Mouse (Mus musculus): ENCODE measurements around the gene Ing3. TPM values are rescaled to one million over a fixed set of nuclear protein-coding genes. Genes with fewer than 3 reads are reported as not detected.

The Ing3 gene
- polyA plus RNA-seq, 1 experiment from 2014 or later, result 43.7 TPM

DNA sequence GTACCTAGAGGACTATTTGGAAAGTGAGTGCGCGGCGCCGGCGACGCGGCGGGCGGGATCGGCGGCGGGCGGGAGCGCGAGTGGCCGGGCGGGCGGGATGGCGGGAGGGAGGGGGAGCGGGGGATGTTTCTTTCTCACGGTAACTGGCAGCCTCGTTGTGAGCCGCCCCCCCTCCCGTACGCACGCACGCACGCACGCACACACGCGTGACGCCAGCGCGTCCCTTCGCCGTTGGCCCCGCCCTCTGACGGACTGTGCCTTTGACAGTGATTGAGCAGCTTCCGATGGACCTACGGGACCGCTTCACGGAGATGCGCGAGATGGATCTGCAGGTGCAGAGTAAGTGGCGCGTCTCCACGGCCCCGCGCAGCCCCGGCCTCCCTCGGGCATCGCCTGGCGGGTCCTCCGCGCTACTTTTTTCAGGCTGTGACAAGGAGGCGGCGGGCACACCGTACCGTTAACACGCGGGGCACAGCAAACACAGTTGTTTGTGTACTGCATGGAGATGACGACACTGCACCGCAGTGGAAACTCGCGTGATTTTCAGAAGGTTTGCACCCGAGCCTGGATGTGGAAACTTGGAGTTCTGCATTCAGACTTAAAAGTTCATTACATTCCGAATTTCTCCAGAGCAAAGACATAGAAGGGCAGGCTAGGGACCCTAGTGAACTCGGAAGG, 539 bp downstream of the Ing3 start:
- Histone ChIP-seq H3K27me3 (replicated peaks; ENCODE audit: insufficient read depth, low read length) (no peaks in the 10 kb centered on the region), H3K9me3 (ENCODE audit: low read length) (no peaks in the 10 kb centered on the region), H3K4me3 (ENCODE audit: low read depth, low read length) (peak overlapping the region; percentile 80), H3K9ac (replicated peaks; ENCODE audit: low read depth) (peak overlapping the region; percentile 82), H3K36me3 (ENCODE audit: insufficient read depth, low read length) (0 out of 2 replicates have a peak, but pooled peaks cover 3% of the 10 kb centered on the region), H3K4me1 (ENCODE audit: insufficient read depth, low read depth, low read length) (peaks cover 4% of the 10 kb centered on the region; the same call in 1 of the 2 replicates), H3K4me2 (replicated peaks; ENCODE audit: low read depth, low read length) (peak overlapping the region; percentile 71), H3K27ac (ENCODE audit: low read length) (peak overlapping the region; percentile 99)
- DNase-seq (ENCODE audit: low spot score), result peak; percentile 97
- WGBS, result 1% methylated on average over 63 of the region's 68 CpGs
- TF ChIP-seq EP300 (IDR thresholded peaks at IDR 0.05) (no peak), CTCF (IDR thresholded peaks at IDR 0.05) (no peak; the same call in 1 of the 2 replicates)
- peak; percentile 95 for ATAC-seq

DNA sequence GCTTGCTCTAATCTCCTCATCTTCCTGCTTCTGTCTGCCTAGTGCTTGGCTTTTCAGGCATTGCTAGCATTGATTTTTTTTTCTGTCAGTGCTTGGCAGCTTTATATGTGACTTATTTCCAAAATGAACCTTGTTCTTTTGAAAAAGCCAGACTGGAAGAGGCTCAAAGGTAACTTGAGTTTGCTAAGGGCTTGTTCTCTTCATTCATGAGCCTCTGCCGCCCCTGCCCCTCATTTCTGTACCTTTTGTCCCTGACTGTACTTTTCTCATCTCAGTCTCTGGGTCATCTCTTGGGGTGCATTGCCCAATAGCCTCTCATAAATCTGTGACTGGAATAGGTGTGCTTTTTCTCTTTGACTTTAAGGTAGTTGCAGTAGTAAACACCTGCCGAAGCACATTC, 1.3 kb downstream of the Ing3 start:
- DNase-seq (ENCODE audit: low spot score) (no peak), ATAC-seq (no peak)
- Histone ChIP-seq H3K4me2 (replicated peaks; ENCODE audit: low read depth, low read length) (peak overlapping the region; percentile 71), H3K9ac (replicated peaks; ENCODE audit: low read depth) (no peak overlapping the region), H3K27me3 (replicated peaks; ENCODE audit: insufficient read depth, low read length) (no peaks in the 10 kb centered on the region), H3K4me3 (ENCODE audit: low read depth, low read length) (peak overlapping the region; percentile 80; the same call in 1 of the 2 replicates), H3K36me3 (ENCODE audit: insufficient read depth, low read length) (peaks cover 5% of the 10 kb centered on the region; the same call in 1 of the 2 replicates), H3K4me1 (ENCODE audit: insufficient read depth, low read depth, low read length) (peaks cover 4% of the 10 kb centered on the region; the same call in 1 of the 2 replicates), H3K9me3 (ENCODE audit: low read length) (no peaks in the 10 kb centered on the region), H3K27ac (ENCODE audit: low read length) (peak overlapping the region; percentile 99)
- whole genome bisulfite sequencing, result 77% methylated on average over 2 of the region's 2 CpGs
- TF ChIP-seq EP300 (IDR thresholded peaks at IDR 0.05), result no peak
- TF ChIP-seq CTCF (IDR thresholded peaks at IDR 0.05), result no peak

- H3K36me3 ChIP-seq (ENCODE audit: insufficient read depth, low read length), result peaks cover 7% of the 10 kb centered on the region; the same call in 1 of the 2 replicates
- no peak overlapping the region for H3K4me3 ChIP-seq (ENCODE audit: low read depth, low read length)
- no peak overlapping the region for H3K4me2 ChIP-seq (replicated peaks; ENCODE audit: low read depth, low read length)
- 82% methylated on average over 4 of the region's 4 CpGs for WGBS
- H3K9me3 ChIP-seq (ENCODE audit: low read length), result no peaks in the 10 kb centered on the region
- no peak overlapping the region for H3K9ac ChIP-seq (replicated peaks; ENCODE audit: low read depth)
- H3K27ac ChIP-seq (ENCODE audit: low read length), result no peak overlapping the region
- no peak for ATAC-seq
- TF ChIP-seq CTCF (IDR thresholded peaks at IDR 0.05) (no peak), EP300 (IDR thresholded peaks at IDR 0.05) (no peak)
- H3K27me3 ChIP-seq (replicated peaks; ENCODE audit: insufficient read depth, low read length), result no peaks in the 10 kb centered on the region
- H3K4me1 ChIP-seq (ENCODE audit: insufficient read depth, low read depth, low read length), result peaks cover 4% of the 10 kb centered on the region; the same call in 1 of the 2 replicates
- no peak for DNase-seq (ENCODE audit: low spot score)
These were observed 6.1 kb downstream of the Ing3 start for GRCm38 (mm10) chr6:21955468-21955867.

DNA sequence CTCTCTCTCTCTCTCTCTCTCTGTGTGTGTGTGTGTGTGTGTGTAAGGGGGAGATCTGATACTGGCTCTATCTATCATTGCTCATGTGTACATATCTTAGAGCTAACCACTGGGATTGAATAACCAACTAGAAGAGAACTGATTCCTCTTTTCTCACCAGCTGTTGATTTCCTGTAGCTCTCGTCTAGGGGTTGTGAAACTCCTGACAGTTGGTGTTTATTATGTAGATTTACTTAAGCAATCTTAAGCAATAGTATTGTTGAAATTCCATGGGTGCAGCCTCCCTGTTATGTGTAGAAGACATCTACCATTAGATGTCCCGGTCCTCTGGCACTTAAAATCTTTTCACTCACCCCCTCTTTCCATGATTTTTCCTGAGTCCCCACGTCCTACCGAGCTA, 9.6 kb downstream of the Ing3 start:
- DNase-seq (ENCODE audit: low spot score) (peak; percentile 82), ATAC-seq (peak; percentile 57)
- Histone ChIP-seq H3K4me1 (ENCODE audit: insufficient read depth, low read depth, low read length) (no peaks in the 10 kb centered on the region), H3K4me2 (replicated peaks; ENCODE audit: low read depth, low read length) (no peak overlapping the region), H3K27ac (ENCODE audit: low read length) (no peak overlapping the region), H3K4me3 (ENCODE audit: low read depth, low read length) (no peak overlapping the region), H3K27me3 (replicated peaks; ENCODE audit: insufficient read depth, low read length) (no peaks in the 10 kb centered on the region), H3K9ac (replicated peaks; ENCODE audit: low read depth) (no peak overlapping the region), H3K36me3 (ENCODE audit: insufficient read depth, low read length) (peaks cover 7% of the 10 kb centered on the region; the same call in 1 of the 2 replicates), H3K9me3 (ENCODE audit: low read length) (no peaks in the 10 kb centered on the region)
- 64% methylated on average over 4 of the region's 4 CpGs for WGBS
- no peak for TF ChIP-seq EP300 (IDR thresholded peaks at IDR 0.05)
- TF ChIP-seq CTCF (IDR thresholded peaks at IDR 0.05), result no peak

GRCm38 (mm10) chr6:21959909-21960308, 10.5 kb downstream of the Ing3 start:
- Histone ChIP-seq H3K36me3 (ENCODE audit: insufficient read depth, low read length) (peaks cover 4% of the 10 kb centered on the region; the same call in 1 of the 2 replicates), H3K27me3 (replicated peaks; ENCODE audit: insufficient read depth, low read length) (no peaks in the 10 kb centered on the region), H3K9me3 (ENCODE audit: low read length) (no peaks in the 10 kb centered on the region), H3K4me2 (replicated peaks; ENCODE audit: low read depth, low read length) (no peak overlapping the region), H3K4me3 (ENCODE audit: low read depth, low read length) (no peak overlapping the region), H3K4me1 (ENCODE audit: insufficient read depth, low read depth, low read length) (no peaks in the 10 kb centered on the region), H3K9ac (replicated peaks; ENCODE audit: low read depth) (no peak overlapping the region), H3K27ac (ENCODE audit: low read length) (no peak overlapping the region)
- 93% methylated on average over 5 of the region's 5 CpGs for WGBS
- DNase-seq (ENCODE audit: low spot score) (no peak), ATAC-seq (no peak)
- TF ChIP-seq EP300 (IDR thresholded peaks at IDR 0.05) (no peak), CTCF (IDR thresholded peaks at IDR 0.05) (no peak)

GRCm38 (mm10) chr6:21977532-21977931, 28.2 kb downstream of the Ing3 start:
- H3K27me3 ChIP-seq (replicated peaks; ENCODE audit: insufficient read depth, low read length), result no peaks in the 10 kb centered on the region
- DNase-seq (ENCODE audit: low spot score) (peak; percentile 85), ATAC-seq (peak; percentile 77)
- no peaks in the 10 kb centered on the region for H3K4me1 ChIP-seq (ENCODE audit: insufficient read depth, low read depth, low read length)
- H3K36me3 ChIP-seq (ENCODE audit: insufficient read depth, low read length), result peaks cover 4% of the 10 kb centered on the region; the same call in 1 of the 2 replicates
- no peak overlapping the region for H3K9ac ChIP-seq (replicated peaks; ENCODE audit: low read depth)
- no peak overlapping the region for H3K27ac ChIP-seq (ENCODE audit: low read length)
- 61% methylated on average over 2 of the region's 2 CpGs for WGBS
- H3K4me2 ChIP-seq (replicated peaks; ENCODE audit: low read depth, low read length), result no peak overlapping the region
- TF ChIP-seq EP300 (IDR thresholded peaks at IDR 0.05), result 0 out of 2 replicates have a peak, but pooled peaks have one; percentile 31
- TF ChIP-seq CTCF (IDR thresholded peaks at IDR 0.05), result peak; percentile 53
- no peaks in the 10 kb centered on the region for H3K9me3 ChIP-seq (ENCODE audit: low read length)
- H3K4me3 ChIP-seq (ENCODE audit: low read depth, low read length), result no peak overlapping the region

All from lung, postnatal 0 days (tissue).